Mouse (Mus musculus): ENCODE results near the gene Lime1. TPM values are rescaled to one million over a fixed set of nuclear protein-coding genes. Genes with fewer than 3 reads are reported as not detected.

Lime1 gene
- total RNA-seq, 2 experiments from 2014 or later: 19.8 to 50.4 TPM

Other genes with a start within 250 kb of the Lime1 start
- gene Kcnq2, start 244.8 kb upstream of the Lime1 start, total RNA-seq (2014; fragmentation: Nextera tagmentation): not detected in 2 replicates
- gene Kcnq2, start 244.8 kb upstream of the Lime1 start, total RNA-seq (2017): not detected in 2 replicates
- not detected in 2 replicates for gene Eef1a2, start 223.1 kb upstream of the Lime1 start, total RNA-seq (2014; fragmentation: Nextera tagmentation)
- not detected in 2 replicates for gene Eef1a2, start 223.1 kb upstream of the Lime1 start, total RNA-seq (2017)
- 73.6 and 95.2 TPM in 2 replicates for gene Ppdpf, start 192.8 kb upstream of the Lime1 start, total RNA-seq (2014; fragmentation: Nextera tagmentation)
- gene Ppdpf, start 192.8 kb upstream of the Lime1 start, total RNA-seq (2017): 67.4 and 68.6 TPM in 2 replicates
- not detected in 2 replicates for gene Ptk6, start 177.3 kb upstream of the Lime1 start, total RNA-seq (2014; fragmentation: Nextera tagmentation)
- not detected in 2 replicates for gene Ptk6, start 177.3 kb upstream of the Lime1 start, total RNA-seq (2017)
- not detected in 2 replicates for gene Srms, start 166.9 kb upstream of the Lime1 start, total RNA-seq (2014; fragmentation: Nextera tagmentation)
- not detected in 2 replicates for gene Srms, start 166.9 kb upstream of the Lime1 start, total RNA-seq (2017)
- gene Fndc11, start 160.1 kb upstream of the Lime1 start, total RNA-seq (2014; fragmentation: Nextera tagmentation): not detected in 2 replicates
- not detected in 2 replicates for gene Fndc11, start 160.1 kb upstream of the Lime1 start, total RNA-seq (2017)
- gene Helz2, start 138.1 kb upstream of the Lime1 start, total RNA-seq (2014; fragmentation: Nextera tagmentation): 16.1 and 18.0 TPM in 2 replicates
- 4.9 and 5.4 TPM in 2 replicates for gene Helz2, start 138.1 kb upstream of the Lime1 start, total RNA-seq (2017)
- gene Gmeb2, start 92.0 kb upstream of the Lime1 start, total RNA-seq (2014; fragmentation: Nextera tagmentation): 20.7 and 21.3 TPM in 2 replicates
- 8.5 and 9.4 TPM in 2 replicates for gene Gmeb2, start 92.0 kb upstream of the Lime1 start, total RNA-seq (2017)
- gene Stmn3, start 65.6 kb upstream of the Lime1 start, total RNA-seq (2014; fragmentation: Nextera tagmentation): not detected in 2 replicates
- not detected in 2 replicates for gene Stmn3, start 65.6 kb upstream of the Lime1 start, total RNA-seq (2017)
- gene Rtel1, start 60.3 kb upstream of the Lime1 start, total RNA-seq (2014; fragmentation: Nextera tagmentation): 110 and 144 TPM in 2 replicates
- 45.6 and 78.9 TPM in 2 replicates for gene Rtel1, start 60.3 kb upstream of the Lime1 start, total RNA-seq (2017)
- gene Zgpat, start 15.2 kb upstream of the Lime1 start, total RNA-seq (2014; fragmentation: Nextera tagmentation): 20.3 and 25.2 TPM in 2 replicates
- gene Zgpat, start 15.2 kb upstream of the Lime1 start, total RNA-seq (2017): 26.2 and 45.0 TPM in 2 replicates
- gene Arfrp1, start 14.7 kb upstream of the Lime1 start, total RNA-seq (2014; fragmentation: Nextera tagmentation): 53.3 and 66.5 TPM in 2 replicates
- 52.8 and 72.9 TPM in 2 replicates for gene Arfrp1, start 14.7 kb upstream of the Lime1 start, total RNA-seq (2017)
- gene Zbtb46, start 79.3 kb downstream of the Lime1 start, total RNA-seq (2014; fragmentation: Nextera tagmentation): 22.8 and 38.7 TPM in 2 replicates
- 22.3 and 33.5 TPM in 2 replicates for gene Zbtb46, start 79.3 kb downstream of the Lime1 start, total RNA-seq (2017)
- not detected in 2 replicates for gene Abhd16b, start 113.1 kb downstream of the Lime1 start, total RNA-seq (2014; fragmentation: Nextera tagmentation)
- not detected in 2 replicates for gene Abhd16b, start 113.1 kb downstream of the Lime1 start, total RNA-seq (2017)
- gene Tpd52l2, start 117.1 kb downstream of the Lime1 start, total RNA-seq (2014; fragmentation: Nextera tagmentation): 65.2 and 70.9 TPM in 2 replicates
- gene Tpd52l2, start 117.1 kb downstream of the Lime1 start, total RNA-seq (2017): 106 and 151 TPM in 2 replicates
- gene Dnajc5, start 140.4 kb downstream of the Lime1 start, total RNA-seq (2014; fragmentation: Nextera tagmentation): 38.6 and 48.6 TPM in 2 replicates
- gene Dnajc5, start 140.4 kb downstream of the Lime1 start, total RNA-seq (2017): 34.9 and 38.1 TPM in 2 replicates
- 102 and 114 TPM in 2 replicates for gene Uckl1, start 204.8 kb downstream of the Lime1 start, total RNA-seq (2014; fragmentation: Nextera tagmentation)
- gene Uckl1, start 204.8 kb downstream of the Lime1 start, total RNA-seq (2017): 42.3 and 65.4 TPM in 2 replicates
- gene Prpf6, start 211.8 kb downstream of the Lime1 start, total RNA-seq (2014; fragmentation: Nextera tagmentation): 31.2 and 40.7 TPM in 2 replicates
- gene Prpf6, start 211.8 kb downstream of the Lime1 start, total RNA-seq (2017): 95.2 and 125 TPM in 2 replicates
- 43.1 and 46.6 TPM in 2 replicates for gene Zfp512b, start 212.7 kb downstream of the Lime1 start, total RNA-seq (2014; fragmentation: Nextera tagmentation)
- 7.1 and 21.9 TPM in 2 replicates for gene Zfp512b, start 212.7 kb downstream of the Lime1 start, total RNA-seq (2017)
- gene Samd10, start 219.1 kb downstream of the Lime1 start, total RNA-seq (2014; fragmentation: Nextera tagmentation): 1.6 and 3.5 TPM in 2 replicates
- 0.80 and 2.5 TPM in 2 replicates for gene Samd10, start 219.1 kb downstream of the Lime1 start, total RNA-seq (2017)